Mouse (Mus musculus): ENCODE results near the gene Ctsd.

GRCm38 (mm10) chr7:142431106-142431505 is 43.3 kb upstream of the Ctsd start:
- TF ChIP-seq POLR2A (IDR thresholded peaks at IDR 0.05; ENCODE audit: control insufficient read depth, low read depth, low read length) (no peak), CTCF (IDR thresholded peaks at IDR 0.05; ENCODE audit: control insufficient read depth, insufficient read depth, insufficient replicate concordance, low read depth, low read length) (no peak)

Data from testis, adult 2 months (tissue).